Mouse (Mus musculus): ENCODE data around the gene Auh.

Gene Auh

GRCm38 (mm10) chr13:52929209-52930171, at the start of gene Auh:
Gene Auh, minus strand, starts transcription at chr13:52929681.
- in situ Hi-C loops (cut with MboI, MseI): no loop called here

- in situ Hi-C loops (cut with MboI, MseI): no loop called here
Observed at GRCm38 (mm10) chr13:52978321-52978981, 49.0 kb upstream of the Auh start.

- in situ Hi-C loops (cut with MboI, MseI): no loop called here
Observed at GRCm38 (mm10) chr13:52977757-52978156, 48.3 kb upstream of the Auh start.

- in situ Hi-C loops (cut with MboI, MseI): no loop called here
Observed at GRCm38 (mm10) chr13:52977221-52977609, 47.7 kb upstream of the Auh start.

GRCm38 (mm10) chr13:52976510-52977220, 47.2 kb upstream of the Auh start:
- in situ Hi-C loops (cut with MboI, MseI): no loop called here

GRCm38 (mm10) chr13:52976130-52976509, 46.6 kb upstream of the Auh start:
- in situ Hi-C loops (cut with MboI, MseI): no loop called here

GRCm38 (mm10) chr13:52974676-52975075, 45.2 kb upstream of the Auh start:
- in situ Hi-C loops (cut with MboI, MseI): loop anchor here (5.0 kb wide), 1 partner anchor 52 kb away; no protein-coding TSS in a partner anchor

GRCm38 (mm10) chr13:52973427-52973826, 43.9 kb upstream of the Auh start:
- in situ Hi-C loops (cut with MboI, MseI): loop anchor here (5.0 kb wide), 1 partner anchor 51 kb away; no protein-coding TSS in a partner anchor

- in situ Hi-C loops (cut with MboI, MseI): loop anchor here (5.0 kb wide), 1 partner anchor 50 kb away; no protein-coding TSS in a partner anchor
Observed at GRCm38 (mm10) chr13:52972626-52973025, 43.1 kb upstream of the Auh start.

- in situ Hi-C loops (cut with MboI, MseI): loop anchor here (5.0 kb wide), 1 partner anchor 49 kb away; no protein-coding TSS in a partner anchor
Observed at GRCm38 (mm10) chr13:52970876-52971275, 41.4 kb upstream of the Auh start.

GRCm38 (mm10) chr13:52962922-52963321, 33.4 kb upstream of the Auh start:
- in situ Hi-C loops (cut with MboI, MseI): no loop called here

- in situ Hi-C loops (cut with MboI, MseI): no loop called here
Observed at GRCm38 (mm10) chr13:52962361-52962760, 32.9 kb upstream of the Auh start.

- in situ Hi-C loops (cut with MboI, MseI): no loop called here
Observed at GRCm38 (mm10) chr13:52953779-52954553, 24.5 kb upstream of the Auh start.

- in situ Hi-C loops (cut with MboI, MseI): no loop called here
Observed at GRCm38 (mm10) chr13:52949211-52949610, 19.7 kb upstream of the Auh start.

GRCm38 (mm10) chr13:52947545-52947944, 18.1 kb upstream of the Auh start:
- in situ Hi-C loops (cut with MboI, MseI): no loop called here

GRCm38 (mm10) chr13:52945769-52946168, 16.3 kb upstream of the Auh start:
- in situ Hi-C loops (cut with MboI, MseI): no loop called here

GRCm38 (mm10) chr13:52944116-52944515, 14.6 kb upstream of the Auh start:
- in situ Hi-C loops (cut with MboI, MseI): no loop called here

- in situ Hi-C loops (cut with MboI, MseI): no loop called here
Observed at GRCm38 (mm10) chr13:52942876-52943388, 13.5 kb upstream of the Auh start.

GRCm38 (mm10) chr13:52940956-52941355, 11.5 kb upstream of the Auh start:
- in situ Hi-C loops (cut with MboI, MseI): no loop called here

- in situ Hi-C loops (cut with MboI, MseI): no loop called here
Observed at GRCm38 (mm10) chr13:52930582-52930981, 1.1 kb upstream of the Auh start.

GRCm38 (mm10) chr13:52928392-52928791, 1.1 kb downstream of the Auh start:
- in situ Hi-C loops (cut with MboI, MseI): no loop called here
